Mouse (Mus musculus): ENCODE measurements around the gene Kmt5b. TPM values are rescaled to one million over a fixed set of nuclear protein-coding genes. Genes with fewer than 3 reads are reported as not detected.

The Kmt5b gene
- 51.9 and 59.9 TPM in 2 replicates for polyA plus RNA-seq (2015; fragmentation: Nextera tagmentation; extraction: Ambion mirVana)

GRCm38 (mm10) chr19:3767276-3767780 lies at the start of gene Kmt5b:
Kmt5b (plus strand) TSS chr19:3767421.
- WGBS = 0% methylated on average over 39 of the region's 39 CpGs
- peak; percentile 66 for ATAC-seq (replicated peaks)

DNA sequence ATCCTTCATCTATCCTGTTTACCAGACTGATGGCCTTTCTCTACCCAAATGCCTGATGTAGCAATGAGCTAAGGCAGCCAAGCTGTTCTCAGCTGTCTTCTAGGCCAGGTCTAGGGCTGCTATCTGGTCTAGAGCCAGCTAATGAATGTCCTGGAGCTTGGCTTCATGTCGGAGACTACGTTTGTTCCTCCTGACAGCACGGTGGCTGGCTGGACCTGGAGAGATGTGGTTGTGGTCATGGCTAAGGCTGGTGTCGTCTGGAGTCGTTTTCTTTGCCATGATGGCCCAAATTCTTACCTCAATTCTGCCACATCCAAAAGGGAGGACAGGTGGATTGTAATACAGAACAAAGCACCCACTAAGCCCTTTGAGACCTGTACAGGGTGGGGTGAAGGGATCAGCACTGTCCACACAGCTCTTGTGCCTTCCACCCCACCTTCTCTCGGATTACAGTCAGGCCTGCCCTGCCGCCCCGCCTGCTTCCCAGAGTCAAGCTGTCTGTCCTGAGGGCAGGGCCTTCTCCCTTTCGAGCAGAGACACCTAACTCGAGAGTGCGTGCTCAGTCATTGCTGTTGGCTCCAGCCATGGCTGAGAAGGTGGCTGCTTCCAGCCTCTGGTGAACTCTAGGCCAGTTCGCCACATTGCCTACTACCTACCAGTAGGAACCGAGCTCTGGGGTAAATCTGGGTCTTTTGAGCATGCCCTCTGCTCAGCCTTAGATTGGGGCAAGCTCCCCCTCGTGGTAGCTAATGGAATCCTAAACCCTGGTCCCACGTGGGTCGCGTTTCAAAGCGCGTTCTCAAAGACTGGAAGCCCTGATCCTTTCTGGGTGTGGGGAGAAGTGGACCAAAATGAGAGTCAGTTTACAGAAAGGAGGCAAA lies 48.5 kb upstream of the Kmt5b start:
- peak overlapping the region; percentile 36 for H3K4me3 ChIP-seq
- H3K27ac ChIP-seq = no peak overlapping the region
- H3K27me3 ChIP-seq (replicated peaks) = no peaks in the 10 kb centered on the region
- 42% methylated on average over 19 of the region's 19 CpGs for WGBS
- peaks cover 12% of the 10 kb centered on the region for H3K4me1 ChIP-seq
- ATAC-seq (replicated peaks) = peak; percentile 68
- H3K36me3 ChIP-seq (replicated peaks) = peaks cover 13% of the 10 kb centered on the region
- H3K9me3 ChIP-seq = no peaks in the 10 kb centered on the region
- H3K4me2 ChIP-seq = peak overlapping the region; percentile 62
- 0 out of 2 replicates have a peak overlapping the region, but pooled peaks have one; percentile 10 for H3K9ac ChIP-seq

More at GRCm38 (mm10) chr19:3767276-3767780, at the start of gene Kmt5b:
- H3K4me1 ChIP-seq = peaks cover 30% of the 10 kb centered on the region
- H3K36me3 ChIP-seq (replicated peaks) = no peaks in the 10 kb centered on the region
- peak within 1 kb of the TSS; percentile 95 for H3K4me3 ChIP-seq
- H3K4me2 ChIP-seq = peak within 1 kb of the TSS; percentile 69
- H3K9ac ChIP-seq = peak within 1 kb of the TSS; percentile 100
- no peaks in the 10 kb centered on the region for H3K9me3 ChIP-seq
- peak within 1 kb of the TSS; percentile 100 for H3K27ac ChIP-seq
- H3K27me3 ChIP-seq (replicated peaks) = no peaks in the 10 kb centered on the region

DNA sequence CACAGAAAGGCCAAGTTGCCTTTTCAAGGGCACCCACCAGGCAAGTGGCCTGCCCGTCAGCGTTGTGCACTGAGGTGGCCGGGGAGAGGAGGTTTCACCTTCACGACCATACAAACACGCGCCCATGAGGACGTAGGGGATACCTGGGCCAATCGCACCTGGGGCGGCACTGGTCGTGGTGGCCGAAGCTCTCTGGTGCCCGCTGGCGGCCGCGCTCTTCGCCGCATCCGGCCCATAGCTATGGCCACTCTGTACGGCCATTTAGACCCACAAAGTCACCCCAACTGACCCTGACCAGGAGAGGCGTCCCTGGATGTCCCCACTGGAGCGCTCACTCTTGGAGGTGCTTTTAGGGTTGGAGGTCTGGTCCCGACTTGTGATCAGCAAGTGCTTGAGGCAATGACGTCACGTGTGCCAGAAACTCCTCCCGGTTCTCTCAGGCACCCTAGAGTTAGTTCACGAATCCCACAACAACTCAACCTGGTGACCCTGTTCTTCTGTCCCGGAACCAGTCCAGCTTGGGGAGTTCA lies 47.8 kb upstream of the Kmt5b start:
- peak; percentile 66 for ATAC-seq (replicated peaks)
- Histone ChIP-seq H3K27ac (no peak overlapping the region), H3K4me1 (peaks cover 12% of the 10 kb centered on the region), H3K9ac (0 out of 2 replicates have a peak overlapping the region, but pooled peaks have one; percentile 10), H3K4me3 (peak overlapping the region; percentile 36), H3K36me3 (replicated peaks) (peaks cover 13% of the 10 kb centered on the region), H3K4me2 (peak overlapping the region; percentile 62), H3K27me3 (replicated peaks) (no peaks in the 10 kb centered on the region), H3K9me3 (no peaks in the 10 kb centered on the region)
- 2% methylated on average over 27 of the region's 27 CpGs for WGBS

- Histone ChIP-seq H3K4me2 (no peak overlapping the region), H3K36me3 (replicated peaks) (no peaks in the 10 kb centered on the region), H3K4me1 (peaks cover 12% of the 10 kb centered on the region), H3K27ac (no peak overlapping the region), H3K9ac (no peak overlapping the region), H3K27me3 (replicated peaks) (no peaks in the 10 kb centered on the region), H3K9me3 (no peaks in the 10 kb centered on the region), H3K4me3 (no peak overlapping the region)
- WGBS = 95% methylated on average over 9 of the region's 9 CpGs
- no peak for ATAC-seq (replicated peaks)
Measured at GRCm38 (mm10) chr19:3723170-3723569, 44.1 kb upstream of the Kmt5b start.

DNA sequence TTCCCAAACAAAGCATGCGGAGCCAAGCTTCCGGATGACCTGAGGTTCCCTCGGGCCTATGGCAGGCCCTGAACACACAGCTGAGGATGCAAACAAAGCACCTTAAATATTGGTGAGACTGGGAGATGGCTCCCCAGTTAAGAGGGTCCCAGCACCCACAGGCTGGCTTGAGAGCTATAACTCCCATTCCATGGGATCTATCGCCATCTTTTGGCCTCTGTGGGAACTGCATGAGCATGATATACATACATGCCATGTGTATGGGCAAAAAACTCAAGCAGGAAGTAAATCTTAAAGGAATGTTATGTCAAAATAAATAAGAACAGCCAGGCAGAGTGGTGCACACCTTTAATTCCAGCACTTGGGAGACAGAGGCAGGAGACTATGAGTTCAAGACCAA lies 43.3 kb upstream of the Kmt5b start:
- Histone ChIP-seq H3K27me3 (replicated peaks) (no peaks in the 10 kb centered on the region), H3K9ac (no peak overlapping the region), H3K4me2 (no peak overlapping the region), H3K9me3 (no peaks in the 10 kb centered on the region), H3K27ac (no peak overlapping the region), H3K4me1 (peaks cover 11% of the 10 kb centered on the region), H3K36me3 (replicated peaks) (no peaks in the 10 kb centered on the region), H3K4me3 (no peak overlapping the region)
- WGBS = 78% methylated on average over 4 of the region's 4 CpGs
- ATAC-seq (replicated peaks) = no peak

DNA sequence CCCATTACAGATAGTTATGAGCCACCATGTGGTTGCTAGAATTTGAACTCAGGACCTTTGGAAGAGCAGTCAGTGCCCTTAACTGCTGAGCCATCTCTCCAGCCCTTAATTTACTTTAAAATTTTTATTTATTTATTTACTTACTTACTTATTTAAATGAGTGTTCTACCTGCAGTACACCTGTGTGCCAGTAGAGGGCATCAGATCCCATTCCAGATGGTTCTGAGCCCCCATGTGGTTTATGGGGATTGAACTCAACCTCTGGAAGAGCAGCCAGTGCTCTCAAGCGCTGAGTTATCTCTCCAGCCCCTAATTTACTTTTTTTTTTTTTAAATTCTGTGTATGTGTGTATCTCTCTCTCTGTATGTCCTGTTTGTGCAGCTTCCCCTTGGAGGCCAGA lies 42.4 kb upstream of the Kmt5b start:
- Histone ChIP-seq H3K4me1 (peaks cover 2% of the 10 kb centered on the region; the same call in 1 of the 2 replicates), H3K9ac (no peak overlapping the region), H3K36me3 (replicated peaks) (no peaks in the 10 kb centered on the region), H3K4me3 (no peak overlapping the region), H3K27me3 (replicated peaks) (no peaks in the 10 kb centered on the region), H3K9me3 (no peaks in the 10 kb centered on the region), H3K27ac (no peak overlapping the region), H3K4me2 (no peak overlapping the region)
- 7% methylated on average over 1 of the region's 1 CpGs for WGBS
- ATAC-seq (replicated peaks) = no peak

GRCm38 (mm10) chr19:3728901-3729300 lies 38.3 kb upstream of the Kmt5b start:
- 71% methylated on average over 2 of the region's 2 CpGs for WGBS
- no peaks in the 10 kb centered on the region for H3K36me3 ChIP-seq (replicated peaks)
- no peaks in the 10 kb centered on the region for H3K27me3 ChIP-seq (replicated peaks)
- no peak overlapping the region for H3K9ac ChIP-seq
- no peak overlapping the region for H3K4me2 ChIP-seq
- no peak overlapping the region for H3K4me3 ChIP-seq
- H3K9me3 ChIP-seq = no peaks in the 10 kb centered on the region
- no peaks in the 10 kb centered on the region for H3K4me1 ChIP-seq
- no peak for ATAC-seq (replicated peaks)
- no peak overlapping the region for H3K27ac ChIP-seq

GRCm38 (mm10) chr19:3730781-3731646 lies 36.2 kb upstream of the Kmt5b start:
- 87% methylated on average over 7 of the region's 7 CpGs for WGBS
- Histone ChIP-seq H3K9me3 (no peaks in the 10 kb centered on the region), H3K36me3 (replicated peaks) (no peaks in the 10 kb centered on the region), H3K4me3 (no peak overlapping the region), H3K27me3 (replicated peaks) (no peaks in the 10 kb centered on the region), H3K4me2 (no peak overlapping the region), H3K9ac (no peak overlapping the region), H3K27ac (no peak overlapping the region), H3K4me1 (no peaks in the 10 kb centered on the region)
- no peak for ATAC-seq (replicated peaks)

- Histone ChIP-seq H3K4me3 (no peak overlapping the region), H3K4me2 (no peak overlapping the region), H3K27me3 (replicated peaks) (no peaks in the 10 kb centered on the region), H3K27ac (no peak overlapping the region), H3K9ac (no peak overlapping the region), H3K9me3 (no peaks in the 10 kb centered on the region), H3K36me3 (replicated peaks) (no peaks in the 10 kb centered on the region), H3K4me1 (no peaks in the 10 kb centered on the region)
- no peak for ATAC-seq (replicated peaks)
- WGBS = 95% methylated on average over 3 of the region's 3 CpGs
Measured at GRCm38 (mm10) chr19:3736001-3736400, 31.2 kb upstream of the Kmt5b start.

DNA sequence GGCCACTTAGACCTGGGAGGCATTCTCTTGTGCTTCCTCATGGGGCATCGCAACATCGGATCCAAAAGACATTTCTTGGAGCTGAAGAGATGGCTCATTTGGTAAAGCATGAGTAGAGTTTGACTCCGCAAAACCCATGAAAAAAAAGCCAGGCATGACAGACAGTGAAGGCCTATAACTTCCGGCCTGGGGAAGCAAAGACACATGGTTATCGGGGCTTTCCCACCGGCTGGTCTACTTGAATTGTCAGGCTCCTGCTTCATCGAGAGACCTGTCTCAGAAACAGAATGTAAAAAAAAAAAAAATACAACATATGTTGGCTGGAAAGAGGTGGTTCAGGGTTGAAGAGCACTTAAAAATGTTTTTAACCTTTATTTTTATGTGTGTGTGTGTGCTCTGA lies 27.6 kb upstream of the Kmt5b start:
- Histone ChIP-seq H3K4me1 (peaks cover 17% of the 10 kb centered on the region; the same call in 1 of the 2 replicates), H3K9ac (no peak overlapping the region), H3K36me3 (replicated peaks) (no peaks in the 10 kb centered on the region), H3K27ac (no peak overlapping the region), H3K4me3 (no peak overlapping the region), H3K27me3 (replicated peaks) (no peaks in the 10 kb centered on the region), H3K9me3 (no peaks in the 10 kb centered on the region), H3K4me2 (no peak overlapping the region)
- WGBS = 93% methylated on average over 7 of the region's 7 CpGs
- no peak for ATAC-seq (replicated peaks)

DNA sequence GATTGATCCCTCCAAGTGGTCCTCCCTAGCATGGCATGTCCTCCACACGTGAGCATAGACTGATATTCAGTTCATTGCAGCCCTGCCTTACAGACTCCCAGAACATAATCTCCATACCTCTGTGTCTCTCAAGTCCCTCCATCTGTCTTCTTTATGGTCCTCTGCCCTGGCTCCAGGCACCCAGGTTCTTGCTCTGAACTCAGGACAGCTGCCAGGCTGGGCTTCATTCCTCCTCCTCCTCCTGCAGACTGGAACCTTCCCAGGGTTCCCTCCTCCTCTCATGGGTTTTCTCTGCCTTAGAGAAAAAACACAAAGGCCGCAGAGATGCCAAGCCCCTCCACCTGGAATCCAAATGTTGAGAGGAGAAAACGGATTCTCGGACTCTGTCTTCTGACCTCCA lies 24.5 kb upstream of the Kmt5b start:
- Histone ChIP-seq H3K36me3 (replicated peaks) (no peaks in the 10 kb centered on the region), H3K4me3 (peak overlapping the region; percentile 15), H3K27ac (peak overlapping the region; percentile 97), H3K9me3 (no peaks in the 10 kb centered on the region), H3K9ac (no peak overlapping the region), H3K4me1 (peaks cover 18% of the 10 kb centered on the region; the same call in 1 of the 2 replicates), H3K27me3 (replicated peaks) (no peaks in the 10 kb centered on the region), H3K4me2 (peak overlapping the region; percentile 62)
- WGBS = 32% methylated on average over 4 of the region's 4 CpGs
- ATAC-seq (replicated peaks) = 0 out of 2 replicates have a peak, but pooled peaks have one; percentile 41

GRCm38 (mm10) chr19:3743362-3743761 lies 23.9 kb upstream of the Kmt5b start:
- peak overlapping the region; percentile 97 for H3K27ac ChIP-seq
- H3K4me2 ChIP-seq = peak overlapping the region; percentile 62
- H3K36me3 ChIP-seq (replicated peaks) = no peaks in the 10 kb centered on the region
- H3K9me3 ChIP-seq = no peaks in the 10 kb centered on the region
- H3K27me3 ChIP-seq (replicated peaks) = no peaks in the 10 kb centered on the region
- peak overlapping the region; percentile 84; the same call in 1 of the 2 replicates for H3K9ac ChIP-seq
- ATAC-seq (replicated peaks) = peak; percentile 64
- H3K4me3 ChIP-seq = peak overlapping the region; percentile 52
- H3K4me1 ChIP-seq = peaks cover 18% of the 10 kb centered on the region; the same call in 1 of the 2 replicates
- WGBS = 60% methylated on average over 7 of the region's 7 CpGs

Measured in midbrain, embryonic 15.5 days (tissue).